Mouse (Mus musculus) right cerebral cortex, adult 2 months (tissue): ENCODE results near the gene Rspry1.
A peak's percentile ranks its signal among the peaks of the same experiment; 100 is the strongest.

Experiments used
- DNase-seq, 2 experiments: peaks; one replicate each; pipeline ENCODE4 v3.0.0; 2021 to 2022; ENCODE audit warnings: low spot score in 2 of 2

Gene Rspry1

GRCm38 (mm10) chr8:94601607-94602385 lies at the start of gene Rspry1, which contains the start of gene Fam192a:
Rspry1 (plus strand) TSS chr8:94601937.
Fam192a (minus strand) TSS chr8:94601997.
- peak; percentile 100 for DNase-seq

GRCm38 (mm10) chr8:94552696-94553095 lies 49.0 kb upstream of the Rspry1 start:
- DNase-seq: no peak

- DNase-seq: no peak
These were observed 44.5 kb upstream of the Rspry1 start for GRCm38 (mm10) chr8:94557281-94557680.

- peak in 1 of 2 experiments; percentile 33 for DNase-seq
These were observed 40.5 kb upstream of the Rspry1 start for GRCm38 (mm10) chr8:94561256-94561655.

GRCm38 (mm10) chr8:94564421-94564820 lies 37.3 kb upstream of the Rspry1 start:
- no peak for DNase-seq

GRCm38 (mm10) chr8:94566033-94566432 lies 35.7 kb upstream of the Rspry1 start:
- no peak for DNase-seq

- DNase-seq: no peak
These were observed 35.1 kb upstream of the Rspry1 start for GRCm38 (mm10) chr8:94566446-94567158.

GRCm38 (mm10) chr8:94567159-94567849 lies 34.4 kb upstream of the Rspry1 start:
- DNase-seq: no peak

GRCm38 (mm10) chr8:94568098-94568497 lies 33.6 kb upstream of the Rspry1 start:
- DNase-seq: no peak

GRCm38 (mm10) chr8:94569419-94569818 lies 32.3 kb upstream of the Rspry1 start:
- DNase-seq: no peak

- no peak for DNase-seq
These were observed 29.8 kb upstream of the Rspry1 start for GRCm38 (mm10) chr8:94571896-94572295.

- peak; percentile 78 to 80 for DNase-seq
These were observed 27.4 kb upstream of the Rspry1 start for GRCm38 (mm10) chr8:94574159-94574907.

- no peak for DNase-seq
These were observed 26.6 kb upstream of the Rspry1 start for GRCm38 (mm10) chr8:94575148-94575547.

- no peak for DNase-seq
These were observed 19.8 kb upstream of the Rspry1 start for GRCm38 (mm10) chr8:94581820-94582483.

- DNase-seq: no peak
These were observed 19.2 kb upstream of the Rspry1 start for GRCm38 (mm10) chr8:94582569-94582968.

GRCm38 (mm10) chr8:94584238-94584817 lies 17.4 kb upstream of the Rspry1 start:
- DNase-seq: peak; percentile 73 to 75

- DNase-seq: no peak
These were observed 10.0 kb upstream of the Rspry1 start for GRCm38 (mm10) chr8:94591691-94592090.

GRCm38 (mm10) chr8:94594211-94594610 lies 7.5 kb upstream of the Rspry1 start:
- no peak for DNase-seq

- DNase-seq: no peak
These were observed 1.3 kb upstream of the Rspry1 start for GRCm38 (mm10) chr8:94600478-94600877.

- no peak for DNase-seq
These were observed 617 bp upstream of the Rspry1 start for GRCm38 (mm10) chr8:94601034-94601606.
